Mouse (Mus musculus): ENCODE measurements around the gene Gm5591.
"Not testable (repeated sequence)": the region's sequence is repeated elsewhere in the genome, so short reads cannot be mapped to it uniquely, and the experiment has no call there.

Gm5591 gene

GRCm38 (mm10) chr7:38528093-38528492 lies at the start of gene Gm5591:
Gene Gm5591, minus strand, starts transcription at chr7:38528193.
- in situ Hi-C loops (cut with MboI, MseI): loop anchor here (5.0 to 10.0 kb wide), 2 partner anchors 157 to 649 kb away; no protein-coding TSS in a partner anchor

GRCm38 (mm10) chr7:38488468-38488867 lies 39.5 kb downstream of the Gm5591 start:
- in situ Hi-C loops (cut with MboI, MseI): not testable (repeated sequence)
